Mouse (Mus musculus): ENCODE results near the gene Gng12. TPM values are rescaled to one million over a fixed set of nuclear protein-coding genes. Genes with fewer than 3 reads are reported as not detected.
"Not testable (repeated sequence)": the region's sequence is repeated elsewhere in the genome, so short reads cannot be mapped to it uniquely, and the experiment has no call there.

Gng12 gene
- polyA plus RNA-seq, 1 experiment from 2014 or later = 73.9 TPM

GRCm38 (mm10) chr6:67013293-67013948 lies 117.2 kb downstream of the Gng12 start:
- no peak for ATAC-seq (ENCODE audit: insufficient number of reproducible peaks, insufficient read depth, low FRiP score, low read depth)
- no peak overlapping the region for H3K4me3 ChIP-seq (ENCODE audit: control insufficient read depth in 1 of 2, insufficient read depth in 1 of 2, low read depth in 1 of 2, low read length in 2 of 2)
- H3K9me3 ChIP-seq (ENCODE audit: control insufficient read depth, low read length) = no peaks in the 10 kb centered on the region
- peaks cover 3 to 6% of the 10 kb centered on the region in 2 experiments; a peak in 2 of 4 replicates for H3K4me1 ChIP-seq (ENCODE audit: control insufficient read depth in 2 of 2, insufficient read depth in 2 of 2, low read length in 2 of 2)
- H3K27me3 ChIP-seq (ENCODE audit: control insufficient read depth, insufficient read depth, low read length) = no peaks in the 10 kb centered on the region
- H3K36me3 ChIP-seq (ENCODE audit: control insufficient read depth, insufficient read depth, low read length) = peaks cover 9% of the 10 kb centered on the region; the same call in 1 of the 2 replicates
- WGBS = 90% methylated on average over 6 of the region's 6 CpGs
- H3K27ac ChIP-seq (replicated peaks in 1 of 2; ENCODE audit: control insufficient read depth in 1 of 2, insufficient read depth in 1 of 2, low read depth in 2 of 2, low read length in 2 of 2) = no peak overlapping the region
- no peak overlapping the region for H3K9ac ChIP-seq (ENCODE audit: low read length)
- no peak overlapping the region for H3K4me2 ChIP-seq (ENCODE audit: low read length)

DNA sequence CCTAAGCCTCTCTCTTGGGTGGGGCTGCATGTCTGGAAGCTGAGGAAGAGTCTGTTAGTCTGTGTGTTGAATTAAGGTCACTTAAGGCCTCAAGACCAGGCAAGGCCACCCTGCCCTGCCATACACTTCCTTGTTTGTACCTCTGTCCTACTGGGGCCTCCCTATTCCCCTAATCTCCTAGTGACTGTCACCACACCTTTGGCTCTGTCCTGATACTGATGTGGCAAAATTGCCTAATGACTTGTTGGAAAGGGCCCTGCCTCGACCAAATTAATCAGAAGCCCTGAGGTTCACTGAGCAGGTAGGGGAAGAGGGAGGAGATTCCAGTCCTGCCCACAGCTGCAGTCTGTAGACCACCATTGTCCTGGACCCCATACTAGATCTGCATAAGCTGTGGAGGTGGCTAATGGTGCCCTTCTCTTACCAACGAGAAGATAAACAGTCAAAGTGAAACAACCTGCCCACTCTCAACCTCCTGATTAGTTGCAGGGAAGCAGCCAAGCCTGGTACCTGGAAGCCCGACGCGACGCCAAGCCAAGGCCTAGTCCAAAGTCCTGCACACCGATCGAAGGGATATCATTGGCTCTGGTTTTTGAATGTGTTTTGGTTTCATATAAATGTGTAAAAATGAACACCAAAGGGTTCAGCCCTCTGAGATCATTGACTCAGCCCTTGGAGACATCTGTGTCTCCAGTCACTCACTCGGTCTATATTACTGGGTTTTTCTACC lies 117.9 kb downstream of the Gng12 start:
- Histone ChIP-seq H3K36me3 (ENCODE audit: control insufficient read depth, insufficient read depth, low read length) (peaks cover 12% of the 10 kb centered on the region; the same call in 1 of the 2 replicates), H3K9ac (ENCODE audit: low read length) (no peak overlapping the region), H3K4me3 (ENCODE audit: control insufficient read depth in 1 of 2, insufficient read depth in 1 of 2, low read depth in 1 of 2, low read length in 2 of 2) (no peak overlapping the region), H3K4me1 (ENCODE audit: control insufficient read depth in 2 of 2, insufficient read depth in 2 of 2, low read length in 2 of 2) (peaks cover 3 to 6% of the 10 kb centered on the region in 2 experiments; a peak in 2 of 4 replicates), H3K9me3 (ENCODE audit: control insufficient read depth, low read length) (no peaks in the 10 kb centered on the region), H3K4me2 (ENCODE audit: low read length) (no peak overlapping the region), H3K27me3 (ENCODE audit: control insufficient read depth, insufficient read depth, low read length) (no peaks in the 10 kb centered on the region), H3K27ac (replicated peaks in 1 of 2; ENCODE audit: control insufficient read depth in 1 of 2, insufficient read depth in 1 of 2, low read depth in 2 of 2, low read length in 2 of 2) (no peak overlapping the region)
- WGBS = 84% methylated on average over 9 of the region's 9 CpGs
- ATAC-seq (ENCODE audit: insufficient number of reproducible peaks, insufficient read depth, low FRiP score, low read depth) = no peak

DNA sequence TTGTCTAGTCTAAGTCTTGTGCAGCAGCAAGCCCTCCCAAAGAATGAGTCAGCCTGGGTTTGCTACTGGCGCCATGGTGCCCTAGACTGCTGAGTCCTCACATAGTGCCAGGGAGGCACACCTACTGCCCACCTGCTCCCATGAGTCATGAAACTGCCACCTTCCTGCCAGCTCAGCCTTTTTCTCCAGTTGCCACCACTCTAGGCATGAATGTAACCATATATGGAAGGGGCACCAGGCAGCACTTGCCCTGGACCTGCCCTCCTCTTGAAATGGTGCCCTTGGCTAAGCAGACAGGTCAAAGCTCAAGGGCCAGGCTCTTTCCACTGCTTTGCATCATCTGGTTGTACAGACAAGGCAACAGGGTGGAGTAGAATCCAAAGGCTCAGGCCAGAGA lies 118.5 kb downstream of the Gng12 start:
- Histone ChIP-seq H3K9me3 (ENCODE audit: control insufficient read depth, low read length) (no peaks in the 10 kb centered on the region), H3K27ac (replicated peaks in 1 of 2; ENCODE audit: control insufficient read depth in 1 of 2, insufficient read depth in 1 of 2, low read depth in 2 of 2, low read length in 2 of 2) (no peak overlapping the region), H3K36me3 (ENCODE audit: control insufficient read depth, insufficient read depth, low read length) (peaks cover 12% of the 10 kb centered on the region; the same call in 1 of the 2 replicates), H3K4me3 (ENCODE audit: control insufficient read depth in 1 of 2, insufficient read depth in 1 of 2, low read depth in 1 of 2, low read length in 2 of 2) (no peak overlapping the region), H3K27me3 (ENCODE audit: control insufficient read depth, insufficient read depth, low read length) (no peaks in the 10 kb centered on the region), H3K9ac (ENCODE audit: low read length) (no peak overlapping the region), H3K4me2 (ENCODE audit: low read length) (no peak overlapping the region), H3K4me1 (ENCODE audit: control insufficient read depth in 2 of 2, insufficient read depth in 2 of 2, low read length in 2 of 2) (peaks cover 3 to 6% of the 10 kb centered on the region in 2 experiments; a peak in 2 of 4 replicates)
- 82% methylated on average over 1 of the region's 1 CpGs for WGBS
- no peak for ATAC-seq (ENCODE audit: insufficient number of reproducible peaks, insufficient read depth, low FRiP score, low read depth)

DNA sequence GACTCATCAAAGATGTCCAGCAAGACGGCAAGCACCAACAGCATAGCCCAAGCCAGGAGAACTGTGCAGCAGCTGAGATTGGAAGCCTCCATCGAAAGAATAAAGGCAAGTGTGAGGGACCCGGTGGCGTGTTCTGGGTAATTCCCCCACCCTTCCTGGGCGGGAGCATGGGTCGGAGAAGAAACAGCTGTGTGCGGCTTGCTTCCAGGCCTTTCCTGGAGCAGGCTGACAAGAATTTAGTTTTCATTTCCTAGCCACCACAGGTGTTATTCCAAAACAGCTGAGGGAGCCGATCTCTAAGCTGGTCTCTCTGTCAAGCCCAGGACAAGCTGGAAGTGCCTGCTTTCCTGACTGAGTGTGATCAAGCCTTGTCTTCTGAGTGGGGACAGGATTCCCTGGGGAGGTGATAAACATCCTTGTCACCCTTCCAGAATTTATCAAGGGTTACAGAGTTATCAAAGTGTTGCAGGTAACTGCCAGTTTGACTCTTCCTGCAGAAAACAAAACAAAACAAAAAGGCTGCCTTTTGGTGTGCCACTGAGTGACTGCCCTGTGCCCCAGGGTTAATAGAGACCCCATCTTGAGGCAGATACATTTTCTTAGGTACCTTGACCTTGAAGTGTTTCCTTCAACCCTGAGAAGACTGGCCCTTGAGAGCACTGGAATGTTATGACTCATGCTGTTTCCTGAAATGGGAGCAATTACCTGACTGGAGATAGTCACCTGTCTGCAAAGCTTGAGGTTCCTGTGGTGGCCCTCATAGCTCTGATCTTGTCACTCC lies 119.7 kb downstream of the Gng12 start:
- 51% methylated on average over 8 of the region's 8 CpGs for WGBS

DNA sequence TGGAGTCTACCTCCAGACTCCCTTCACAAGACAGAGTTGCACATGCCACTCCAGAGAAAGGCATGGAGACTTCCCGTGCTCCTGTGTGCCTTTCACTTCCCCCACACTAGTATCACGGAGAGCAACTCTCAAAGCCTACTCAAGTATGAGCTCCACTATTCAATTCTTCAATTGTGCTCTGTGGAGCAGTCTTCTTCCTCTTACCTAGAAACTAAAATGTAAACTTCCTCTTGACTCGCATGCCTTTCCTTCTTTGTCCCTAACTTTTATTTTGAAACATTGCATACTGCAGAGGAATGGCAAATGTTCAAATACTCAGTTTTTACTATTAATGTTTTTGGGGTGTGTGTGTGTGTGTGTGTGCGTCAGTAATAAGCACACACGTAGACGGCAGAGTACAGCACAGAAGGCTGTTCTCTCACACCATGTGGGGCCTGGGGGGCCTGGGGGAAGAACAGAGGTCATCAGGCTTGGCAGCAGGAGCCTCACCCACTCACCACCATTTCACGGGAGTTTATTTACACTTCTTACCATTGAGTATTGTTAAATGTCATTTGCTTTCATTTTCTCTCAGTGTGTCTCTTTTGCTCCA lies 120.4 kb downstream of the Gng12 start:
- Histone ChIP-seq H3K36me3 (ENCODE audit: control insufficient read depth, insufficient read depth, low read length) (peaks cover 12% of the 10 kb centered on the region; the same call in 1 of the 2 replicates), H3K27me3 (ENCODE audit: control insufficient read depth, insufficient read depth, low read length) (no peaks in the 10 kb centered on the region), H3K9ac (ENCODE audit: low read length) (no peak overlapping the region), H3K27ac (replicated peaks in 1 of 2; ENCODE audit: control insufficient read depth in 1 of 2, insufficient read depth in 1 of 2, low read depth in 2 of 2, low read length in 2 of 2) (no peak overlapping the region), H3K4me2 (ENCODE audit: low read length) (no peak overlapping the region), H3K4me1 (ENCODE audit: control insufficient read depth in 2 of 2, insufficient read depth in 2 of 2, low read length in 2 of 2) (peaks cover 3 to 6% of the 10 kb centered on the region in 2 experiments; a peak in 2 of 4 replicates), H3K4me3 (ENCODE audit: control insufficient read depth in 1 of 2, insufficient read depth in 1 of 2, low read depth in 1 of 2, low read length in 2 of 2) (no peak overlapping the region), H3K9me3 (ENCODE audit: control insufficient read depth, low read length) (no peaks in the 10 kb centered on the region)
- no peak for ATAC-seq (ENCODE audit: insufficient number of reproducible peaks, insufficient read depth, low FRiP score, low read depth)
- WGBS = 61% methylated on average over 7 of the region's 7 CpGs

More for the DNA sequence above, 119.7 kb downstream of the Gng12 start:
- ATAC-seq (ENCODE audit: insufficient number of reproducible peaks, insufficient read depth, low FRiP score, low read depth) = no peak
- Histone ChIP-seq H3K27me3 (ENCODE audit: control insufficient read depth, insufficient read depth, low read length) (no peaks in the 10 kb centered on the region), H3K27ac (replicated peaks in 1 of 2; ENCODE audit: control insufficient read depth in 1 of 2, insufficient read depth in 1 of 2, low read depth in 2 of 2, low read length in 2 of 2) (no peak overlapping the region), H3K4me2 (ENCODE audit: low read length) (no peak overlapping the region), H3K4me3 (ENCODE audit: control insufficient read depth in 1 of 2, insufficient read depth in 1 of 2, low read depth in 1 of 2, low read length in 2 of 2) (no peak overlapping the region), H3K9me3 (ENCODE audit: control insufficient read depth, low read length) (no peaks in the 10 kb centered on the region), H3K4me1 (ENCODE audit: control insufficient read depth in 2 of 2, insufficient read depth in 2 of 2, low read length in 2 of 2) (peaks cover 3 to 6% of the 10 kb centered on the region in 2 experiments; a peak in 2 of 4 replicates), H3K9ac (ENCODE audit: low read length) (no peak overlapping the region), H3K36me3 (ENCODE audit: control insufficient read depth, insufficient read depth, low read length) (peaks cover 12% of the 10 kb centered on the region; the same call in 1 of the 2 replicates)

DNA sequence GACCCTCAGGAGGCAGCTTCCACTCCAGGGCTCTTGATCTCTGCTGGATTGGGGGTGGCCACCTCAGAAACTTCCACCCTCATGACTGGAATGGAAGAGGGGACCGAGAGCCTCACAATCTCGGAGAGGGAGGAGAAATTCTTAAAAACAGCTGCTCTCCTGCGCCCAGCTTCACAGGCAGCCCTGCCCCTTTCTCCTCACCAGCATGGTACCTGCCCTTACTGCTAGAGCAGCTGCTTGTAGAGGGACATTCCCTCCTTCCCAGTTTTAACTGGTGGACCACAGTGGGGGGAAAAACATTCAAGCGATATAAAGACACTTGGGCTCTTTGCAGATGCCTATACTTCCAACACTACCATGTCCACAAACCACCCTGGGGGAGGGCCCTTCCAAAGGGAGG lies 122.2 kb downstream of the Gng12 start:
- H3K27me3 ChIP-seq (ENCODE audit: control insufficient read depth, insufficient read depth, low read length) = no peaks in the 10 kb centered on the region
- ATAC-seq (ENCODE audit: insufficient number of reproducible peaks, insufficient read depth, low FRiP score, low read depth) = no peak
- no peaks in the 10 kb centered on the region for H3K9me3 ChIP-seq (ENCODE audit: control insufficient read depth, low read length)
- H3K9ac ChIP-seq (ENCODE audit: low read length) = no peak overlapping the region
- no peak overlapping the region for H3K27ac ChIP-seq (replicated peaks in 1 of 2; ENCODE audit: control insufficient read depth in 1 of 2, insufficient read depth in 1 of 2, low read depth in 2 of 2, low read length in 2 of 2)
- H3K4me1 ChIP-seq (ENCODE audit: control insufficient read depth in 2 of 2, insufficient read depth in 2 of 2, low read length in 2 of 2) = peaks cover 3 to 6% of the 10 kb centered on the region in 2 experiments; a peak in 2 of 4 replicates
- 65% methylated on average over 4 of the region's 4 CpGs for WGBS
- peaks cover 12% of the 10 kb centered on the region; the same call in 1 of the 2 replicates for H3K36me3 ChIP-seq (ENCODE audit: control insufficient read depth, insufficient read depth, low read length)
- H3K4me2 ChIP-seq (ENCODE audit: low read length) = no peak overlapping the region
- H3K4me3 ChIP-seq (ENCODE audit: control insufficient read depth in 1 of 2, insufficient read depth in 1 of 2, low read depth in 1 of 2, low read length in 2 of 2) = no peak overlapping the region

GRCm38 (mm10) chr6:67019001-67019400 lies 122.8 kb downstream of the Gng12 start:
- H3K4me3 ChIP-seq (ENCODE audit: control insufficient read depth in 1 of 2, insufficient read depth in 1 of 2, low read depth in 1 of 2, low read length in 2 of 2); ATAC-seq (ENCODE audit: insufficient number of reproducible peaks, insufficient read depth, low FRiP score, low read depth); H3K4me1 ChIP-seq (ENCODE audit: control insufficient read depth in 2 of 2, insufficient read depth in 2 of 2, low read length in 2 of 2); H3K9me3 ChIP-seq (ENCODE audit: control insufficient read depth, low read length); H3K27me3 ChIP-seq (ENCODE audit: control insufficient read depth, insufficient read depth, low read length); H3K9ac ChIP-seq (ENCODE audit: low read length); H3K27ac ChIP-seq (replicated peaks in 1 of 2; ENCODE audit: control insufficient read depth in 1 of 2, insufficient read depth in 1 of 2, low read depth in 2 of 2, low read length in 2 of 2); H3K4me2 ChIP-seq (ENCODE audit: low read length): not testable (repeated sequence)
- H3K36me3 ChIP-seq (ENCODE audit: control insufficient read depth, insufficient read depth, low read length) = peaks cover 12% of the 10 kb centered on the region; the same call in 1 of the 2 replicates
- WGBS = 84% methylated on average over 7 of the region's 7 CpGs
